Mouse (Mus musculus) hindbrain, embryonic 16.5 days (tissue): Measurements from ENCODE around the gene Ucp2. TPM values are rescaled to one million over a fixed set of nuclear protein-coding genes. Genes with fewer than 3 reads are reported as not detected.

Experiments used
- ATAC-seq: fragments of 200-750 bp; cut with Nextera tagmentation; 2 replicates; pipeline ENCODE4 v1.8.0; 2017; ENCODE audit warnings: moderate TSS enrichment, moderate library complexity
- H3K27ac ChIP-seq: fragments of 300-500 bp; sonication (generic); 2 replicates; pipeline ENCODE4 v1.5.1; 2014; ENCODE audit warnings: low read depth, mild to moderate bottlenecking, control low read depth, low read length, moderate library complexity
- H3K27me3 ChIP-seq: fragments of 300-500 bp; sonication (generic); replicated peaks from 2 replicates; pipeline ENCODE4 v1.6.1; 2014; ENCODE audit warnings: low read length; ENCODE audit not compliant: control insufficient read depth, insufficient read depth
- H3K36me3 ChIP-seq: fragments of 300-500 bp; sonication (generic); 2 replicates; pipeline ENCODE4 v1.6.1; 2014; ENCODE audit warnings: mild to moderate bottlenecking, low read length, moderate library complexity, mixed read lengths; ENCODE audit not compliant: control insufficient read depth, insufficient read depth
- H3K4me1 ChIP-seq: fragments of 300-500 bp; sonication (generic); 2 replicates; pipeline ENCODE4 v1.6.1; 2014; ENCODE audit warnings: low read depth, low read length; ENCODE audit not compliant: control insufficient read depth, insufficient read depth
- H3K4me2 ChIP-seq: fragments of 300-500 bp; sonication (generic); 2 replicates; pipeline ENCODE4 v1.6.1; 2014; ENCODE audit warnings: mild to moderate bottlenecking, low read length, control low read depth, moderate library complexity
- H3K4me3 ChIP-seq: fragments of 300-500 bp; sonication (generic); 2 replicates; pipeline ENCODE4 v1.5.1; 2014; ENCODE audit warnings: mild to moderate bottlenecking, low read length, control low read depth, moderate library complexity
- H3K9ac ChIP-seq: fragments of 300-500 bp; sonication (generic); 2 replicates; pipeline ENCODE4 v1.6.1; 2014; ENCODE audit warnings: low read depth, mild to moderate bottlenecking, control low read depth, low read length, moderate library complexity
- H3K9me3 ChIP-seq: fragments of 300-500 bp; sonication (generic); 2 replicates; pipeline ENCODE4 v1.6.1; 2014; ENCODE audit warnings: mild to moderate bottlenecking, low read length, moderate library complexity; ENCODE audit not compliant: control insufficient read depth
- WGBS: fragments of 180-500 bp; shearing (Covaris S2); extraction: QIAGEN DNeasy Blood & Tissue Kit; methylation state at CpG from one replicate; pipeline ENCODE4 v1.1.7; 2014; 5-methylcytosine and 5-hydroxymethylcytosine counted together
- polyA plus RNA-seq: library from polyadenylated mRNA; unstranded; fragments of >200 nt; fragmentation: Nextera tagmentation; extraction: Ambion mirVana; gene quantifications from 2 replicates; pipeline ENCODE4 v1.2.1, GENCODE M21; 2015

Ucp2 gene
- polyA plus RNA-seq, 1 experiment from 2014 or later = 88.9 TPM

- 76% methylated on average over 4 of the region's 4 CpGs for WGBS
- no peak overlapping the region for H3K9ac ChIP-seq
- ATAC-seq = no peak
- no peaks in the 10 kb centered on the region for H3K27me3 ChIP-seq
- no peaks in the 10 kb centered on the region for H3K9me3 ChIP-seq
- no peaks in the 10 kb centered on the region for H3K36me3 ChIP-seq
- no peak overlapping the region for H3K4me3 ChIP-seq
- no peak overlapping the region for H3K27ac ChIP-seq
- H3K4me1 ChIP-seq = no peaks in the 10 kb centered on the region
- H3K4me2 ChIP-seq = no peak overlapping the region
These were observed 13.4 kb downstream of the Ucp2 start for GRCm38 (mm10) chr7:100506494-100506893.

- no peaks in the 10 kb centered on the region for H3K27me3 ChIP-seq
- no peaks in the 10 kb centered on the region for H3K9me3 ChIP-seq
- ATAC-seq = no peak
- no peak overlapping the region for H3K9ac ChIP-seq
- H3K4me1 ChIP-seq = no peaks in the 10 kb centered on the region
- WGBS = 75% methylated on average over 3 of the region's 3 CpGs
- H3K4me2 ChIP-seq = no peak overlapping the region
- H3K36me3 ChIP-seq = no peaks in the 10 kb centered on the region
- H3K27ac ChIP-seq = no peak overlapping the region
- H3K4me3 ChIP-seq = no peak overlapping the region
These were observed 15.5 kb downstream of the Ucp2 start for GRCm38 (mm10) chr7:100508670-100509069.

GRCm38 (mm10) chr7:100511602-100512001, 18.5 kb downstream of the Ucp2 start:
- 88% methylated on average over 8 of the region's 8 CpGs for WGBS
- H3K9me3 ChIP-seq = no peaks in the 10 kb centered on the region

GRCm38 (mm10) chr7:100514573-100514972, 21.4 kb downstream of the Ucp2 start, which contains the start of gene Dnajb13:
Gene Dnajb13 (minus strand): TSS chr7:100514960.
- H3K4me3 ChIP-seq = no peak within 1 kb of the TSS
- no peaks in the 10 kb centered on the region for H3K9me3 ChIP-seq
- no peak within 1 kb of the TSS for H3K9ac ChIP-seq

More at GRCm38 (mm10) chr7:100511602-100512001, 18.5 kb downstream of the Ucp2 start:
- Histone ChIP-seq H3K9ac (no peak overlapping the region), H3K4me3 (no peak overlapping the region), H3K4me1 (peaks cover 2% of the 10 kb centered on the region; the same call in 1 of the 2 replicates), H3K27me3 (no peaks in the 10 kb centered on the region), H3K36me3 (no peaks in the 10 kb centered on the region), H3K27ac (no peak overlapping the region), H3K4me2 (no peak overlapping the region)
- no peak for ATAC-seq

GRCm38 (mm10) chr7:100520204-100520603, 27.1 kb downstream of the Ucp2 start:
- no peaks in the 10 kb centered on the region for H3K27me3 ChIP-seq
- no peak overlapping the region for H3K9ac ChIP-seq
- 76% methylated on average over 7 of the region's 7 CpGs for WGBS
- H3K9me3 ChIP-seq = no peaks in the 10 kb centered on the region
- H3K27ac ChIP-seq = no peak overlapping the region
- H3K4me2 ChIP-seq = no peak overlapping the region
- H3K4me1 ChIP-seq = no peaks in the 10 kb centered on the region
- ATAC-seq = no peak
- no peak overlapping the region for H3K4me3 ChIP-seq
- no peaks in the 10 kb centered on the region for H3K36me3 ChIP-seq

More at GRCm38 (mm10) chr7:100514573-100514972, 21.4 kb downstream of the Ucp2 start, which contains the start of gene Dnajb13:
- H3K4me1 ChIP-seq = peaks cover 2% of the 10 kb centered on the region; the same call in 1 of the 2 replicates
- no peaks in the 10 kb centered on the region for H3K27me3 ChIP-seq
- peak within 1 kb of the TSS; percentile 26 for H3K4me2 ChIP-seq
- no peak within 1 kb of the TSS for H3K27ac ChIP-seq
- 47% methylated on average over 11 of the region's 11 CpGs for WGBS
- ATAC-seq = peak; percentile 79
- H3K36me3 ChIP-seq = no peaks in the 10 kb centered on the region

- Histone ChIP-seq H3K36me3 (no peaks in the 10 kb centered on the region), H3K27me3 (no peaks in the 10 kb centered on the region), H3K27ac (no peak overlapping the region), H3K9ac (no peak overlapping the region), H3K4me2 (no peak overlapping the region), H3K4me1 (no peaks in the 10 kb centered on the region), H3K9me3 (no peaks in the 10 kb centered on the region), H3K4me3 (no peak overlapping the region)
- WGBS = 24% methylated on average over 10 of the region's 10 CpGs
- ATAC-seq = peak; percentile 86
These were observed 27.6 kb downstream of the Ucp2 start for GRCm38 (mm10) chr7:100520663-100521285.

- Histone ChIP-seq H3K27me3 (no peaks in the 10 kb centered on the region), H3K9me3 (no peaks in the 10 kb centered on the region), H3K4me2 (no peak overlapping the region), H3K4me3 (no peak overlapping the region), H3K36me3 (no peaks in the 10 kb centered on the region), H3K9ac (no peak overlapping the region), H3K4me1 (no peaks in the 10 kb centered on the region), H3K27ac (no peak overlapping the region)
- ATAC-seq = no peak
- WGBS = 79% methylated on average over 3 of the region's 3 CpGs
These were observed 29.1 kb downstream of the Ucp2 start for GRCm38 (mm10) chr7:100522222-100522621.

GRCm38 (mm10) chr7:100524669-100525068, 31.5 kb downstream of the Ucp2 start:
- 74% methylated on average over 8 of the region's 8 CpGs for WGBS
- no peak for ATAC-seq

GRCm38 (mm10) chr7:100530766-100531165, 37.6 kb downstream of the Ucp2 start:
- Histone ChIP-seq H3K27me3 (no peaks in the 10 kb centered on the region), H3K9ac (no peak overlapping the region), H3K9me3 (no peaks in the 10 kb centered on the region), H3K36me3 (no peaks in the 10 kb centered on the region), H3K4me1 (no peaks in the 10 kb centered on the region), H3K4me3 (no peak overlapping the region), H3K27ac (no peak overlapping the region), H3K4me2 (no peak overlapping the region)
- ATAC-seq = no peak
- WGBS = 93% methylated on average over 5 of the region's 5 CpGs

More at GRCm38 (mm10) chr7:100524669-100525068, 31.5 kb downstream of the Ucp2 start:
- Histone ChIP-seq H3K4me3 (no peak overlapping the region), H3K27ac (no peak overlapping the region), H3K4me1 (no peaks in the 10 kb centered on the region), H3K9me3 (no peaks in the 10 kb centered on the region), H3K36me3 (no peaks in the 10 kb centered on the region), H3K9ac (no peak overlapping the region), H3K4me2 (no peak overlapping the region), H3K27me3 (no peaks in the 10 kb centered on the region)
